Mouse (Mus musculus): ENCODE measurements around the gene Cntd1.
"Not testable (repeated sequence)": the region's sequence is repeated elsewhere in the genome, so short reads cannot be mapped to it uniquely, and the experiment has no call there.

Gene Cntd1

DNA sequence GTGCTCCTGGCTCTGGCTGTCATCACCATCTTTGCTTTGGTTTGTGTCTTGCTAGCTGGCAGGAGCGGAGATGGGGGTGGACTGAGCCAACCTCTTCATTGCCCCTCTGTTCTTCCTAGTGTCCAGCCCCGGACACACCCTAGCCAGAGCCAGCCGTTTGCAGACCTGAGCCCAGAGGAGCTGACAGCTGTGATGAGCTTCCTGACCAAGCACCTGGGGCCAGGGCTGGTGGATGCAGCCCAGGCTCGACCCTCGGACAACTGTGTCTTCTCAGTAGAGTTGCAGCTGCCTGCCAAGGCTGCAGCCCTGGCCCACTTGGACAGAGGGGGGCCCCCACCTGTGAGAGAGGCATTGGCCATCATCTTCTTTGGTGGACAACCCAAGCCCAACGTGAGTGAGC is 52.1 kb downstream of the Cntd1 start:
- not testable (repeated sequence) for DNase-seq (ENCODE audit: low read depth)

DNA sequence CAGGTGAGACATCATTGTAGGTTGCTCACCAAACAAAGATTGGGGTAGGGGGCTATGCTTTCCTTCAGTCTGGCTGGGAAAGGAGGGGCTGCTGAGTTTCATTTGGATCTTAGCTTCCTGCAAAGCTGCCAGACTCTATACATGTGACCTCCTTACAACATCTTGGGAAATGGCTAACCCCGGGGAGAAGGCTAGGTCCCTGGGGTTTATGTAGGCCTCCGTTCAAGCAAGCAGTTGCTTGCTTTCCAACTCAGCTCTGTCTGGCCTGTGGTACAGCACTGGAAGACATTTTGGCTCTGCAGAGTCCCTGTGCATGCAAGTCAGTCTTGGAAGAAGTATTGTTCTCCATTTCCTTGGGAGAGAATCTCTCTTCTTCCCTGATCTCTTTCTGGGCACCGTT is 53.7 kb downstream of the Cntd1 start:
- DNase-seq (ENCODE audit: low read depth) = no peak

DNA sequence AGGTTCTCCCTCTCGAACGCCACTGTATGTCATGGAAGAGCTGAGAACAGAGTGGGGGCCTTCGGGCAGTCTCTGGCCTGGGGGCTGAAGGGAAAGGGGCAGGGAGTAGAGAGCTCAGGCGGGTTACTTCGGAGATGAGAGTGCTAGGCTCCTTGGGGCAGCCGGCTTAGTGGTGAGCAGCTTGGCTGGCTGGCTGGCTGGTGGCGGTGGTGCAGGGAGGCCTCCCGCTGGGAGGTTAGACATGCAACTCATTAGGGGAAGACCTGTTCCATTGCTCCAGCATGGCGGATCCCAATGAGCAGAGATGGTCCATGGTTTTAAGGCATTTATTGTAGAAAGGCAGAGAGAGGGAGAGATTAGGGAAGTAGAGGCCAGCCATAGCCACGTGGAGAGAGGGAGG is 55.2 kb downstream of the Cntd1 start:
- DNase-seq (ENCODE audit: low read depth) = no peak

DNA sequence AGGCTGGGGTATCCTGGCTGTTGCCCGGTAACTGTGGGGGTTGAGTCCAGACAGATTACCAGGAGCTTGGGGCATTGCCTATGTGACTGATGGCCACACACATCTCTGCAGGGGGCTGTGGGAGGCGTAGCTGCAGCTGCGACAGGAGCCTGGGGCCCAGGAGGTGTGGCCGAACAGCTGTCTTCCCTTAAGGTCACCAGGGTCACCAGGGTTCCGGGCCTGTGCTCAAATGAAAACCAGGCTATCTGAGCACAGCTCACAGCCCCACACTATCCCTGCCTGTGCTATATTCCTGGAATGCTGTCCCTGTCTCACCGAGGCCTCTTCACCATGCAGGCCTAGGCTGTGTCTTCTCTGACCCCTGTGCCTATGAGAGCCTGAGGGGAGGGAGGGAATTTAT is 55.7 kb downstream of the Cntd1 start:
- no peak for DNase-seq (ENCODE audit: low read depth)

DNA sequence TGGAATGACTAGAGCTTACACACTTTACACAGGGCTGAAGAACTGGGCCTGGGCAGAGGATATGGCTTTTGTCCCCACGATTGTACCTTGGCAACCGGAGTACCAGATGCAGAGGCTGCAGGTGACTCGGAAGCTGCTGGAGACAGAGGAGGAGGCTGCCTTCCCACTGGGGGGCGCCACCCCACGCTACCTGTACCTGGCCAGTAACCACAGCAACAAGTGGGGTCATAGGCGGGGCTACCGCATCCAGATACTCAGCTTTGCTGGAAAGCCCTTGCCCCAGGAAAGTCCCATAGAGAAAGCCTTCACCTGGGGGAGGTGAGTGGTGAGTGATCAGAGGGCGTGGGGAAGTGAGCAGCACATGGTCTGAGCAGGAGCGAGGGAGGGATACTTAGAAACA is 56.9 kb downstream of the Cntd1 start:
- DNase-seq (ENCODE audit: low read depth) = no peak

DNA sequence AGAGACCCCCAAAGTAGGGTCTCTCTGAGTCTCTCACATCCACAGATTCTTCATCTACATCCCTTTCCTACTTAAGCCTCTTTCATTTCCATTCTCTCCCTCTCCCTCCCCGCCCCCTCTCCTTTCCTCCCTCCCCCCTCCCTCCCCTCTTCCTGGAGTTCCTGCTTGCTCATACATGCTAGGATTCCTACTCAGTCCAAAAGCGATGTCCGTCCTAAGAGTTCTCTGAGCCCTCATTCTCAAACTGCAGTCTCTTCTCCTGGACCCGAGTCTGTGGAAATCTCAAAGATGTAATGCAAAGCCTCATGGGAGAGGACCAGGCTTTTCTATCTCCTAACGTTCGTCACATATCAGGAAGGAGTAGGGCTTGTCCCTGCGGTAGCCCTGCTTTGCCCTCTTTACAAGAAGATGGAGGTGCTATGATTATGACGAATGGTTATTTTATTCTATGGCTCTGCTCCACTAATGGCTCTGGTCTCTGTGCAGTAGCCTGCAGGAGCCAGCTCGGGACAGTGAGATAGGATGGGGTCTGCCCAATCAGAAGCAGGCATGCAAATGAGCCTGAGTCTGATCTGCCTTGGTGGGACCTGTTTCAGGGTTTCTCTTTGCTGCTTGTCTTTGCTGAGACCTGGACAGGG is 59.4 kb downstream of the Cntd1 start:
- no peak for DNase-seq (ENCODE audit: low read depth)
